Mouse (Mus musculus) olfactory bulb, adult 2 months (tissue): Measurements from ENCODE around the gene Theg.

ENCODE experiments used
- CTCF ChIP-seq: fragments of 200-500 bp; IDR thresholded peaks from 2 replicates; pipeline ENCODE4 v1.5.1; 2012; ENCODE audit warnings: low read depth, mild to moderate bottlenecking, low read length, moderate library complexity; ENCODE audit not compliant: insufficient read depth
- POLR2A ChIP-seq: fragments of 200-500 bp; IDR thresholded peaks from 2 replicates; pipeline ENCODE4 v1.6.1; 2012; ENCODE audit warnings: mild to moderate bottlenecking, low read depth, low read length, moderate library complexity; ENCODE audit not compliant: insufficient read depth

DNA sequence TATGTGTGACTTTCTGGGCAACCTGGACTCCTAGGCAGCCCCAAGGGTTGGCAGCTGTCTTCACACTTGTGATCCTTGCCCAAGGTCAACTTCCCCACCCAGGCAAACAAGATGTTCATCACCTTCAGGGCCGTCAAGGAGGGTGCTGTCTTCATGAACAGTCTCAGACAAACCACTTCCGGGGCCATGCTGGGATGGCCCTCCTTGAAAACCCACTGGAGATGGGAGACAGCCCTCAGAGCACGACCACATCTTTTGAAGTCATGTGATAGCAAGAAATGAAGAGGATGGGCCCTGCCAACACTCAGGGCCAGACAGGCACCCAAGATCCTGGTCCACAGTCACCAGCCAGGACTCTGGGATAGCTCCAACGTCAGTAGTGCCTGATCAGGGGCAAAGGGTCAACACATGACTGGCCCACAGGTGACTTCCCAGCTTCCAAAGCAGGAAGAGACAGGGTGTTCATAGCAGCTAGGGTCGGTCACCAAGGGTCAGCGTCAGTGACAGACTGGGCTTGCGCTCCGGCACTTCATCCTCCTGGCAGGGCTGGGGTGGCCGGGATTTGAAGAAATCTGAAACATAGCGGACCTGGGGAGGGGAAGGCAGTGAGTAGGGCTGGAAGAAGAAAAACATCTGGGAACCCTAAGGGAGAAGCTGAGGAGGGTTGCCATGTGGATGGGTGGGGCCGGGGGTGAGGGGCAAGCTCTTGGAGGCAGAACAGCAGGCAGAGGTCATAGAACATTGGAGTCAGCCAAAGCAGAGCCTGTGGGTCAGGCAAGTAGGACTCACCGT is 60.3 kb downstream of the Theg start:
- TF ChIP-seq CTCF (no peak), POLR2A (no peak)
